Mouse (Mus musculus) forebrain, embryonic 11.5 days (tissue): ENCODE measurements around the gene Etv6. TPM values are rescaled to one million over a fixed set of nuclear protein-coding genes. Genes with fewer than 3 reads are reported as not detected.

Experiments used
- ATAC-seq: fragments of 200-750 bp; cut with Nextera tagmentation; replicated peaks from 2 replicates; pipeline ENCODE4 v1.8.0; 2017; ENCODE audit warnings: moderate TSS enrichment; ENCODE audit not compliant: low FRiP score
- DNase-seq: peaks from one replicate; pipeline ENCODE4 v3.0.0-alpha.2; 2017; ENCODE audit warnings: low spot score
- H3K27ac ChIP-seq: fragments of 300-500 bp; sonication (generic); 2 replicates; pipeline ENCODE4 v1.5.1; 2014; ENCODE audit warnings: low read depth, low read length
- H3K27me3 ChIP-seq: fragments of 300-500 bp; sonication (generic); 2 replicates; pipeline ENCODE4 v1.6.1; 2014; ENCODE audit warnings: mild to moderate bottlenecking, low read length, mixed read lengths; ENCODE audit not compliant: control insufficient read depth, insufficient read depth
- H3K36me3 ChIP-seq: fragments of 300-500 bp; sonication (generic); 2 replicates; pipeline ENCODE4 v1.6.1; 2014; ENCODE audit warnings: mild to moderate bottlenecking, low read length, moderate library complexity, mixed read lengths; ENCODE audit not compliant: control insufficient read depth, insufficient read depth
- H3K4me1 ChIP-seq: fragments of 300-500 bp; sonication (generic); replicated peaks from 2 replicates; pipeline ENCODE4 v1.6.1; 2014; ENCODE audit warnings: low read length, mixed read lengths; ENCODE audit not compliant: control insufficient read depth, insufficient read depth
- H3K4me2 ChIP-seq: fragments of 300-500 bp; sonication (generic); 2 replicates; pipeline ENCODE4 v1.6.1; 2014; ENCODE audit warnings: low read depth, mild to moderate bottlenecking, low read length, moderate library complexity, mixed read lengths; ENCODE audit not compliant: severe bottlenecking
- H3K4me3 ChIP-seq: fragments of 300-500 bp; sonication (generic); 2 replicates; pipeline ENCODE4 v1.5.1; 2014; ENCODE audit warnings: low read depth, low read length
- H3K9ac ChIP-seq: fragments of 300-500 bp; sonication (generic); 2 replicates; pipeline ENCODE4 v1.6.1; 2014; ENCODE audit warnings: low read length
- H3K9me3 ChIP-seq: fragments of 300-500 bp; sonication (generic); 2 replicates; pipeline ENCODE4 v1.6.1; 2016; ENCODE audit warnings: low read length, mixed read lengths; ENCODE audit not compliant: control insufficient read depth
- WGBS: fragments of 180-500 bp; shearing (Covaris S2); extraction: QIAGEN DNeasy Blood & Tissue Kit; methylation state at CpG from one replicate; pipeline ENCODE4 v1.1.7; 2014; 5-methylcytosine and 5-hydroxymethylcytosine counted together
- polyA plus RNA-seq: library from polyadenylated mRNA; unstranded; fragments of >200 nt; fragmentation: Nextera tagmentation; extraction: Ambion mirVana; gene quantifications from 2 replicates; pipeline ENCODE4 v1.2.1, GENCODE M21; 2014

Gene Etv6
- polyA plus RNA-seq, 1 experiment from 2014 or later, result 20.9 TPM

DNA sequence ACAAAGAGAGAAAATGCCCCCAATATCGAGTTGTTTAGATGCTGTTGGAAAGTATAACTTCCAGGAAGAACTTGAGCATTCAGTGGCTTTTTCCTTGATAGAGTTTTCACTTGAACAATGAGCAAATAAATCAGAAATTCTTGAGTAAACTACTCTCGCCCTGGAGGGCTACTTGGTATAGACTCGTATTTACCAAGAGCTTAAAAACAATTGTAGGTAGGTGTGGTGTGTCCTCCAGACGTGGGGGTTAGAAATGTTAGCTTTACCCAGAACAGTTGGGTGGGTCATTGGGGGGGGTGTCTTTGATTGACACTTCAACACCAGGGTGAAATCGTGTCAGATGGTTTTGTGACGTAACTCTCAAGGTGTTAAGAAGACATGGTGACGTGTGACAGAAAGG is 88.0 kb downstream of the Etv6 start:
- Histone ChIP-seq H3K27ac (no peak overlapping the region), H3K4me2 (no peak overlapping the region), H3K4me1 (peaks cover 2% of the 10 kb centered on the region; the same call in 1 of the 2 replicates), H3K9me3 (no peaks in the 10 kb centered on the region), H3K4me3 (no peak overlapping the region), H3K9ac (no peak overlapping the region), H3K27me3 (no peaks in the 10 kb centered on the region), H3K36me3 (no peaks in the 10 kb centered on the region)
- no peak for ATAC-seq
- WGBS, result 87% methylated on average over 7 of the region's 7 CpGs
- DNase-seq, result no peak

DNA sequence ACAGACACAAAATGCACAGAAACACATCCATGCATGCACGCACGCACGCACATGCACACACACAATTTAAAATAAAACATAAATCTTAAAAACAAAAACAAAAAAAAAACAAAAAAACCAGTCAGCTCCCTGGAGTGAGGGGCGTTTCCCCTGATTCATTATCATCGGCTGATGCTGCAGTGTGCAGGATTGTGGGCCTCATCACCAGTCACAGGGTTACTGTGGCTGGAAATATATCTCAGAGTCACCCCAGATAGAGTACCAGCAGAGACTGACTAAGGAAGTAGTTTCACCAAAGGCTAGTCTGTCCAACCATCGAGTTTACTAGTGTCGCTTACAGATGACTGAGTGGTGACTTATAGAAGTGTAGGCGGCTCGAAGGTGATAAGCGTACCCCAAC is 88.8 kb downstream of the Etv6 start:
- WGBS, result 93% methylated on average over 10 of the region's 10 CpGs
- H3K9me3 ChIP-seq, result no peaks in the 10 kb centered on the region
- peaks cover 2% of the 10 kb centered on the region; the same call in 1 of the 2 replicates for H3K4me1 ChIP-seq
- H3K4me2 ChIP-seq, result no peak overlapping the region
- H3K27me3 ChIP-seq, result no peaks in the 10 kb centered on the region
- DNase-seq (no peak), ATAC-seq (no peak)
- no peak overlapping the region for H3K9ac ChIP-seq
- H3K27ac ChIP-seq, result no peak overlapping the region
- no peak overlapping the region for H3K4me3 ChIP-seq
- no peaks in the 10 kb centered on the region for H3K36me3 ChIP-seq

DNA sequence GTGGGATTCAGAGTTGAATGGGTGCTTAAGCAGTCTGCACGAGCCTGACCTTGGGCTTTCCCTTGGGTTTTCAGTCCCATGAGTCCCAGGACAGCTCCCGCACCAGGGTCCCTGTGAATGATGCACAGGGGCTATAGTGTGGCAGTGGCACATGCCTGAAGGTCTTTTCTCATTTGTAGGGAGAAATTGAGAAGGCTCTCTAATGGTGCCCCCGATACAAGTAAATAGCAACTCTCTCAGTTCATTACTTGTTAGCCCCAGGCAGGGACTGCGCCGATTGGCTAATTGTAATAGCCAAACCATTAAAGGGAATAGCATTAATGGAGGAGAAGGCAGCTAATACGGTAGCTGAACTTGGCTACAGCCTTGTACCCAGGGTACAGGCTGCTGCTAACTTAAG is 92.5 kb downstream of the Etv6 start:
- WGBS, result 50% methylated on average over 6 of the region's 6 CpGs
- Histone ChIP-seq H3K4me2 (no peak overlapping the region), H3K9ac (no peak overlapping the region), H3K36me3 (no peaks in the 10 kb centered on the region), H3K9me3 (no peaks in the 10 kb centered on the region), H3K4me1 (peaks cover 2% of the 10 kb centered on the region; the same call in 1 of the 2 replicates), H3K27ac (0 out of 2 replicates have a peak overlapping the region, but pooled peaks have one; percentile 15), H3K27me3 (no peaks in the 10 kb centered on the region), H3K4me3 (no peak overlapping the region)
- ATAC-seq (peak; percentile 68), DNase-seq (peak; percentile 55)

DNA sequence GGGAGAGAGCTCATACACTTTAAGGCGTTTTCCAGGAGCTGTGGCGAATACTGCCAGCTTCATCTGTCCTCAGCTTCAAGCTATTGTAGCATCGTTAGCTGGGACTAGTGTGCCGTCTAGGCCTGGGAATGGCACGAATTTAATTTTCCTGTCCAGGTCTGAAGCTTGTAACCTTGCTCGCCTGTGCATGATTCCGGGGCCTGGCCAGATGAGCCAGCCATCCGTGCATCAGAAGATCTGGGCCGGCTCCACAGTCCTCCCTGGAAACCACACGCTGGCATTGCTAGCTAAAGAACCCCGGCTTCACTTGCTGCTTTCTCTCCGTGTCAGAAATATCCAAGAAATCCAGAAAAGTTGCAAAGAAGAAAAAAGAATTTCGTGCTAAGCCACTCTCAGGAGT is 93.1 kb downstream of the Etv6 start:
- H3K9me3 ChIP-seq, result no peaks in the 10 kb centered on the region
- 87% methylated on average over 13 of the region's 13 CpGs for WGBS
- 0 out of 2 replicates have a peak overlapping the region, but pooled peaks have one; percentile 15 for H3K27ac ChIP-seq

DNA sequence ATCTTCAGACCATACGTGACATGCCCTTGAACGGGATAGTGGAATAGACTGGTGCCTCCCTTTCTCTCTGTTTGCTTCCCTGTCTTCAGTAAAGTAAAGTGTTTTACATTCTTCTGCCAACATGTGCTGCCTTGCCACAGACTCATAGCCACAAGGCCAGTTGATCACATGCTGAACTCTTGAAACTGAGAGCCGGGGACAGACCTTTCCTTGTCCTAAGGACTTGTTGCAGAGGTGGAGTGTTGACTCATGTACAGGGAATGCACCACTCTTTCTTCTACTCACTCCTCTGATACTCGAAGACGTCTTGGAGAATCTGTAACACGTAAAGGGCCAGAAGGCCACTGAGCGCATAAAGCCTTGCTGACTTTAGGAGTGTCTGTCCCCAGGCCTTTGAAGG is 94.3 kb downstream of the Etv6 start:
- H3K36me3 ChIP-seq, result no peaks in the 10 kb centered on the region
- peaks cover 2% of the 10 kb centered on the region; the same call in 1 of the 2 replicates for H3K4me1 ChIP-seq
- no peak for DNase-seq
- H3K27me3 ChIP-seq, result no peaks in the 10 kb centered on the region
- H3K9ac ChIP-seq, result no peak overlapping the region
- H3K9me3 ChIP-seq, result no peaks in the 10 kb centered on the region
- WGBS, result 92% methylated on average over 7 of the region's 7 CpGs
- H3K4me2 ChIP-seq, result no peak overlapping the region
- H3K4me3 ChIP-seq, result no peak overlapping the region
- no peak overlapping the region for H3K27ac ChIP-seq
- no peak for ATAC-seq

More for the DNA sequence above, 93.1 kb downstream of the Etv6 start:
- H3K4me1 ChIP-seq, result peaks cover 2% of the 10 kb centered on the region; the same call in 1 of the 2 replicates
- H3K36me3 ChIP-seq, result no peaks in the 10 kb centered on the region
- H3K9ac ChIP-seq, result no peak overlapping the region
- DNase-seq (no peak), ATAC-seq (no peak)
- H3K4me3 ChIP-seq, result no peak overlapping the region
- H3K27me3 ChIP-seq, result no peaks in the 10 kb centered on the region
- H3K4me2 ChIP-seq, result no peak overlapping the region

DNA sequence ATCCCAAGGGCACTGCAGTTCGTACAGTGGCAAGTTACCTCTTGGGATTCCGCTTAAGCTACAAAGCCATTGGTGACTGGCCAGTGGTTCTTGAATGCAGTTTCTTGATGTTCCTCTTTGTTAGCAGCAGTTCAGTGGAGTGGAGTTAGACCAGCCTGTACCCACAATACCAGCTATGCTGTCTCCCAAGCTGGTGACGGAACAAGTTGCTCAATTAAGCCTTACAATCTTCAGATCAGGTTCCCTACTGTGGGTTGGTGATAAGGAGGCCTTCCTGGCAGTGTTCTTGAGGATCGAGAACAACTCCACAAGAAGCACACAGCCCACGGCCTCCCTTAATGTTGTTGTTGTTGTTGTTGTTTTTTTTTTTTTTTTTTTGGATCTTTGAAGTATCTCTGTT is 95.3 kb downstream of the Etv6 start:
- peaks cover 2% of the 10 kb centered on the region; the same call in 1 of the 2 replicates for H3K4me1 ChIP-seq
- H3K4me2 ChIP-seq, result no peak overlapping the region
- DNase-seq (no peak), ATAC-seq (no peak)
- H3K9me3 ChIP-seq, result no peaks in the 10 kb centered on the region
- WGBS, result 95% methylated on average over 5 of the region's 5 CpGs
- no peaks in the 10 kb centered on the region for H3K36me3 ChIP-seq
- H3K9ac ChIP-seq, result no peak overlapping the region
- H3K4me3 ChIP-seq, result no peak overlapping the region
- no peaks in the 10 kb centered on the region for H3K27me3 ChIP-seq
- H3K27ac ChIP-seq, result no peak overlapping the region

DNA sequence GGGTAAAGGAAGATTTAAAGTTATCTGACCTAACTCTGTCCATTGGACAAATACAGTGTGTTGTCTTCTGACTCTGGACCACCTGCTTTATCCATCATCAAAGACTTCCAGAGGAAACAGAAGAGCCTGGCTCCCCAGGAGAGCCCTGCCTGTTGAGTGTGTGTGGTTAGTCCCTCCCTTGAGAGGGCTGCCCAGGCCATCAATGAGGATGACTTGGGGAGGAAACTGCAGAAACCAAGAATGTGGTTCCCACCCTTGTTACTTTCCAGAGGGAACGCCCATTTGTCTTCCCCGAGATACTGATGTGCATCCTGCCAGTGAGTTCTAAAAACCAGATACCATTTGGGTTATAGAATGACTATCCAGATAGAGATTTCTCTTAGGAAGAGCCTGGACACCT is 96.1 kb downstream of the Etv6 start:
- 93% methylated on average over 2 of the region's 2 CpGs for WGBS
- H3K27ac ChIP-seq, result no peak overlapping the region
- ATAC-seq (no peak), DNase-seq (no peak)
- H3K9ac ChIP-seq, result no peak overlapping the region
- H3K4me2 ChIP-seq, result no peak overlapping the region
- no peak overlapping the region for H3K4me3 ChIP-seq
- H3K4me1 ChIP-seq, result peaks cover 2% of the 10 kb centered on the region; the same call in 1 of the 2 replicates
- H3K9me3 ChIP-seq, result no peaks in the 10 kb centered on the region
- no peaks in the 10 kb centered on the region for H3K36me3 ChIP-seq
- H3K27me3 ChIP-seq, result no peaks in the 10 kb centered on the region

DNA sequence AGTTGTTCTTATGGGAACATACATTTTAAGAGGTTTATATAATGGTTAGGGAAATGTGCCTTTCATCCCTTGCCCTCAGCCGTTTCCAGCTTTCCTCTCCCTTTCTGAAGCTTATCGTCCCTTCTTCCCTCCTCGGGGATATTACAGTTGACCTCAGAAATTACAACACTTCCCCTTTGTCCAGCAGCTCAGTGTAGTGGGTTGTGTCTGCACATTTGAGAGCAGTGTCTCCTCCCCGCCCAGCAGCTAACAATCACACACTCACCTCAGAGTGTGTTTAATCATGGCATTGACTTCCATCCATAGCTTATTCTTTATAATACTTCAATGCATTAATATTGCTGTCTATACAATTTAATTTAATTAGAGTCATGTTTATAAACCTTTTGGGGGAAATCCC is 98.3 kb downstream of the Etv6 start:
- H3K9ac ChIP-seq, result no peak overlapping the region
- no peaks in the 10 kb centered on the region for H3K27me3 ChIP-seq
- no peak overlapping the region for H3K4me2 ChIP-seq
- no peaks in the 10 kb centered on the region for H3K9me3 ChIP-seq
- H3K27ac ChIP-seq, result no peak overlapping the region
- ATAC-seq, result no peak
- no peaks in the 10 kb centered on the region for H3K4me1 ChIP-seq
- no peaks in the 10 kb centered on the region for H3K36me3 ChIP-seq
- DNase-seq, result no peak
- 87% methylated on average over 4 of the region's 4 CpGs for WGBS
- H3K4me3 ChIP-seq, result no peak overlapping the region

DNA sequence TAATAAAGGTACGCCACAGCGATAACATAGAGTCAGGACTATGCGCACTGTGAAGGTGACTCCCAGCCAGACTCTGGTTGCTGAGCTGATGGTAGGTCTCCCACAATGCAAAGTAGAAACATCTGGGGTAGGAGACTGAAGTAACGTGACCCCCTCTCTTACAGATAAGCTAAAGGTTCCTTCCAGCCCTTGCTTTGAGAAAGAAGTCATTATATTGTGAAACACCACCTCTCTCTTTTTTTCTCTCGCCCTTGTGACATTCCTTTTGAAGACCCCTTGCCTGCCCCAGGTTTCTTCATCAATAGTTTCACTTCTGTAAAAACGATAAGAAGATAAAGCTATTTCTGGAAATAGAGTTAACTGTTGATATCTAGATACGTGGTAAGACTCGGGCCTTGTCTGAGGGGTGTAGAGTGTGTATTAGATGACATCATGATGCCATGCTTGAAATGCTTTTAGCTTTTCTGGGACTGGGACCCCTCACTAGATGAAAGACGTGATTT is 99.4 kb downstream of the Etv6 start:
- H3K27me3 ChIP-seq, result no peaks in the 10 kb centered on the region
- ATAC-seq (no peak), DNase-seq (no peak)
- H3K9me3 ChIP-seq, result no peaks in the 10 kb centered on the region
- no peaks in the 10 kb centered on the region for H3K4me1 ChIP-seq
- no peak overlapping the region for H3K4me2 ChIP-seq
- WGBS, result 83% methylated on average over 9 of the region's 9 CpGs
- no peaks in the 10 kb centered on the region for H3K36me3 ChIP-seq
- H3K4me3 ChIP-seq, result no peak overlapping the region
- no peak overlapping the region for H3K27ac ChIP-seq
- no peak overlapping the region for H3K9ac ChIP-seq
